Mouse (Mus musculus): ENCODE measurements around the gene Mrps12. TPM values are rescaled to one million over a fixed set of nuclear protein-coding genes. Genes with fewer than 3 reads are reported as not detected.

Gene Mrps12
- polyA plus RNA-seq (2017; shearing (Covaris generic)): 93.4 TPM

GRCm38 (mm10) chr7:28741709-28742438 lies at the start of gene Mrps12, which contains the start of gene Sars2:
Mrps12 (minus strand) TSS chr7:28741820.
Sars2 (plus strand) TSS chr7:28741992.

GRCm38 (mm10) chr7:28788307-28789195 lies 46.9 kb upstream of the Mrps12 start, which contains the start of gene Rinl:
Rinl (plus strand) TSS chr7:28788969.

GRCm38 (mm10) chr7:28767462-28767965 lies 25.9 kb upstream of the Mrps12 start, which contains the start of gene Nfkbib:
Nfkbib (minus strand) TSS chr7:28767512.

GRCm38 (mm10) chr7:28766173-28766879 lies 24.7 kb upstream of the Mrps12 start, which contains the start of gene Sirt2:
Sirt2 (plus strand) TSS chr7:28766735.

GRCm38 (mm10) chr7:28756079-28756478 lies 14.5 kb upstream of the Mrps12 start, which contains the start of gene Ccer2:
Ccer2 (plus strand) TSS chr7:28756174.

GRCm38 (mm10) chr7:28716590-28717281 lies 24.9 kb downstream of the Mrps12 start, which contains the start of gene Fbxo17:
Fbxo17 (plus strand) TSS chr7:28716804.

GRCm38 (mm10) chr7:28692545-28693320 lies 48.9 kb downstream of the Mrps12 start, which contains the start of gene Fbxo27:
Fbxo27 (plus strand) TSS chr7:28692849.

Other genes with a start within 250 kb of the Mrps12 start
- gene Ifnl2, start 231.4 kb downstream of the Mrps12 start, polyA plus RNA-seq (2017; shearing (Covaris generic)): not detected
- gene Ifnl3, start 219.0 kb downstream of the Mrps12 start, polyA plus RNA-seq (2017; shearing (Covaris generic)): not detected
- gene Sycn, start 200.9 kb downstream of the Mrps12 start, polyA plus RNA-seq (2017; shearing (Covaris generic)): not detected
- not detected for gene Nccrp1, start 194.6 kb downstream of the Mrps12 start, polyA plus RNA-seq (2017; shearing (Covaris generic))
- gene Samd4b, start 143.7 kb downstream of the Mrps12 start, polyA plus RNA-seq (2017; shearing (Covaris generic)): 30.0 TPM
- gene Pak4, start 143.6 kb downstream of the Mrps12 start, polyA plus RNA-seq (2017; shearing (Covaris generic)): 7.7 TPM
- not detected for gene Acp7, start 110.5 kb downstream of the Mrps12 start, polyA plus RNA-seq (2017; shearing (Covaris generic))
- gene Fbxo27, start 49.0 kb downstream of the Mrps12 start, polyA plus RNA-seq (2017; shearing (Covaris generic)): 3.5 TPM
- gene Fbxo17, start 25.0 kb downstream of the Mrps12 start, polyA plus RNA-seq (2017; shearing (Covaris generic)): 22.9 TPM
- 20.1 TPM for gene Sars2, start 172 bp upstream of the Mrps12 start, polyA plus RNA-seq (2017; shearing (Covaris generic))
- not detected for gene Ccer2, start 14.4 kb upstream of the Mrps12 start, polyA plus RNA-seq (2017; shearing (Covaris generic))
- gene Sirt2, start 24.9 kb upstream of the Mrps12 start, polyA plus RNA-seq (2017; shearing (Covaris generic)): 83.6 TPM
- 96.6 TPM for gene Nfkbib, start 25.7 kb upstream of the Mrps12 start, polyA plus RNA-seq (2017; shearing (Covaris generic))
- 275 TPM for gene Rinl, start 47.1 kb upstream of the Mrps12 start, polyA plus RNA-seq (2017; shearing (Covaris generic))
- gene Hnrnpl, start 66.7 kb upstream of the Mrps12 start, polyA plus RNA-seq (2017; shearing (Covaris generic)): 300 TPM
- gene Ech1, start 83.4 kb upstream of the Mrps12 start, polyA plus RNA-seq (2017; shearing (Covaris generic)): 196 TPM
- gene Lgals4, start 92.0 kb upstream of the Mrps12 start, polyA plus RNA-seq (2017; shearing (Covaris generic)): 22.8 TPM
- gene Lgals7, start 122.0 kb upstream of the Mrps12 start, polyA plus RNA-seq (2017; shearing (Covaris generic)): 1.3 TPM
- gene Capn12, start 139.6 kb upstream of the Mrps12 start, polyA plus RNA-seq (2017; shearing (Covaris generic)): 0.25 TPM
- 301 TPM for gene Actn4, start 220.5 kb upstream of the Mrps12 start, polyA plus RNA-seq (2017; shearing (Covaris generic))
- 330 TPM for gene Eif3k, start 240.0 kb upstream of the Mrps12 start, polyA plus RNA-seq (2017; shearing (Covaris generic))
- 167 TPM for gene Map4k1, start 240.2 kb upstream of the Mrps12 start, polyA plus RNA-seq (2017; shearing (Covaris generic))

Data from CD4-positive, CD25-positive, alpha-beta regulatory T cell (primary cell).